Mouse (Mus musculus) ES-E14 (cell line): ENCODE results near the gene Rps6kl1.

ENCODE experiments used
- CHD2 ChIP-seq: IDR thresholded peaks from 2 replicates; pipeline ENCODE4 v1.6.1; 2014; ENCODE audit warnings: mild to moderate bottlenecking, low read depth, low read length, inconsistent platforms
- HCFC1 ChIP-seq: IDR thresholded peaks from 2 replicates; pipeline ENCODE4 v1.6.1; 2012; ENCODE audit warnings: low read length, inconsistent platforms, borderline replicate concordance; ENCODE audit not compliant: insufficient read depth
- MAFK ChIP-seq: IDR thresholded peaks from 2 replicates; pipeline ENCODE4 v1.6.1; 2014; ENCODE audit warnings: mild to moderate bottlenecking, low read depth, low read length, inconsistent platforms; ENCODE audit not compliant: insufficient read depth
- ZC3H11A ChIP-seq: IDR thresholded peaks from 2 replicates; pipeline ENCODE4 v1.6.1; 2012; ENCODE audit warnings: low read depth, mild to moderate bottlenecking, inconsistent platforms, low read length, borderline replicate concordance

- TF ChIP-seq MAFK, result no peak
- no peak for TF ChIP-seq CHD2
- TF ChIP-seq HCFC1, result no peak
- TF ChIP-seq ZC3H11A, result no peak
Observed at GRCm38 (mm10) chr12:85146881-85147280, 4.2 kb downstream of the Rps6kl1 start.
